In genomic region chr10:67317931-67318460, GRCm38 (mm10) we compare ENCODE assay signal across 8 mouse cellular contexts. TPM values are rescaled to one million over a fixed set of nuclear protein-coding genes. Genes with fewer than 3 reads are reported as not detected.
DNase-seq lines count a peak whose midpoint lies in the region; ATAC-seq and TF ChIP-seq lines count a peak whose summit lies in the region.

No protein-coding gene starts in this region.

- H3K4me2 ChIP-seq in embryonic facial prominence, embryonic 12.5 days (replicated peaks) = peak overlapping the region; percentile 53
- peak overlapping the region; percentile 74 for H3K4me2 ChIP-seq in limb, embryonic 12.5 days

- H3K27me3 ChIP-seq in embryonic facial prominence, embryonic 12.5 days = peaks cover 26% of the 10 kb centered on the region
- peaks cover 30% of the 10 kb centered on the region for H3K27me3 ChIP-seq in limb, embryonic 12.5 days
- peaks cover 66% of the 10 kb centered on the region for H3K27me3 ChIP-seq in midbrain, embryonic 10.5 days (ENCODE audit: low read depth, poor library complexity, severe bottlenecking)
- no peaks in the 10 kb centered on the region for H3K27me3 ChIP-seq in cerebellum, adult 2 months (ENCODE audit: control insufficient read depth, insufficient read depth, low read length)

- intact Hi-C loops in left cerebral cortex, postnatal 25 days (cut with DNase I) = loop anchor here (2.0 to 10.0 kb wide), 3 partner anchors 219 to 677 kb away; no protein-coding TSS in a partner anchor
- intact Hi-C loops in left cerebral cortex, adult 2 months (cut with DNase I) = loop anchor here (5.0 to 10.0 kb wide), 2 partner anchors 164 to 677 kb away; no protein-coding TSS in a partner anchor

- WGBS in embryonic facial prominence, embryonic 12.5 days = 1% methylated on average over 20 of the region's 20 CpGs
- WGBS in limb, embryonic 12.5 days = under 1% methylated on average over 20 of the region's 20 CpGs
- under 1% methylated on average over 20 of the region's 20 CpGs for WGBS in midbrain, embryonic 10.5 days
- WGBS in cerebellum, adult 2 months = 7% methylated on average over 20 of the region's 20 CpGs

- H3K4me3 ChIP-seq in left cerebral cortex, adult 2 months = no peak overlapping the region
- H3K4me3 ChIP-seq in embryonic facial prominence, embryonic 12.5 days = peak overlapping the region; percentile 29
- H3K4me3 ChIP-seq in limb, embryonic 12.5 days (replicated peaks) = peak overlapping the region; percentile 40
- H3K4me3 ChIP-seq in midbrain, embryonic 10.5 days = peak overlapping the region; percentile 48
- H3K4me3 ChIP-seq in cerebellum, adult 2 months (replicated peaks; ENCODE audit: insufficient read depth, low read depth, low read length) = no peak overlapping the region

- H3K9ac ChIP-seq in embryonic facial prominence, embryonic 12.5 days = peak overlapping the region; percentile 35; the same call in 1 of the 2 replicates
- H3K9ac ChIP-seq in limb, embryonic 12.5 days (replicated peaks) = peak overlapping the region; percentile 57; the same call in 1 of the 2 replicates

- peak; percentile 16 to 35 for DNase-seq in left cerebral cortex, postnatal 25 days (ENCODE audit: low spot score in 2 of 2)
- DNase-seq in left cerebral cortex, adult 2 months (ENCODE audit: extremely low spot score in 1 of 2, low spot score in 2 of 2) = no peak
- peak; percentile 52 for DNase-seq in heart, postnatal 4 days
- peak; percentile 55 for DNase-seq in midbrain, embryonic 10.5 days (ENCODE audit: low spot score)
- DNase-seq in cerebellum, adult 2 months = no peak

- TF ChIP-seq CTCF in left cerebral cortex, adult 2 months (IDR thresholded peaks at IDR 0.05) = no peak
- TF ChIP-seq CTCF in cerebellum, adult 2 months (IDR thresholded peaks at IDR 0.05; ENCODE audit: borderline replicate concordance, insufficient read depth, low read depth, low read length) = no peak

- no peaks in the 10 kb centered on the region for H3K4me1 ChIP-seq in embryonic facial prominence, embryonic 12.5 days
- 0 out of 2 replicates have a peak, but pooled peaks cover 12% of the 10 kb centered on the region for H3K4me1 ChIP-seq in limb, embryonic 12.5 days (replicated peaks)
- H3K4me1 ChIP-seq in midbrain, embryonic 10.5 days = peaks cover 29% of the 10 kb centered on the region
- no peaks in the 10 kb centered on the region for H3K4me1 ChIP-seq in cerebellum, adult 2 months (ENCODE audit: control insufficient read depth, insufficient read depth, low read length)

- no peak overlapping the region for H3K27ac ChIP-seq in left cerebral cortex, adult 2 months
- H3K27ac ChIP-seq in embryonic facial prominence, embryonic 12.5 days = no peak overlapping the region
- no peak overlapping the region for H3K27ac ChIP-seq in limb, embryonic 12.5 days
- no peak overlapping the region for H3K27ac ChIP-seq in midbrain, embryonic 10.5 days (replicated peaks)
- H3K27ac ChIP-seq in cerebellum, adult 2 months (ENCODE audit: insufficient read depth, low read length) = no peak overlapping the region

- no peaks in the 10 kb centered on the region for H3K36me3 ChIP-seq in embryonic facial prominence, embryonic 12.5 days
- no peaks in the 10 kb centered on the region for H3K36me3 ChIP-seq in limb, embryonic 12.5 days
- no peaks in the 10 kb centered on the region for H3K36me3 ChIP-seq in midbrain, embryonic 10.5 days

- TF ChIP-seq POLR2A in cerebellum, adult 2 months (IDR thresholded peaks at IDR 0.05; ENCODE audit: borderline replicate concordance, insufficient read depth, low read length) = no peak

- H3K9me3 ChIP-seq in embryonic facial prominence, embryonic 12.5 days = no peaks in the 10 kb centered on the region
- H3K9me3 ChIP-seq in limb, embryonic 12.5 days = no peaks in the 10 kb centered on the region
- no peaks in the 10 kb centered on the region for H3K9me3 ChIP-seq in midbrain, embryonic 10.5 days (replicated peaks)

- ATAC-seq in embryonic facial prominence, embryonic 12.5 days (ENCODE audit: insufficient number of reproducible peaks, insufficient read depth, low FRiP score, low TSS enrichment) = peak; percentile 68; the same call in 1 of the 2 replicates
- ATAC-seq in limb, embryonic 12.5 days (ENCODE audit: insufficient number of reproducible peaks, insufficient read depth, low FRiP score, low TSS enrichment, low read depth) = no peak
- no peak for ATAC-seq in erythroblast, adult 5-6 weeks (replicated peaks; ENCODE audit: low FRiP score, poor library complexity, severe bottlenecking)

RNA-seq across cellular contexts. Expression of gene Nrbf2, which starts 32.9 kb away (rescaled TPM):
- 10 to 100 TPM; 16.6 to 19.1 TPM for total RNA-seq in left cerebral cortex, postnatal 25 days (2021)
- total RNA-seq in left cerebral cortex, adult 2 months (2021) = 10 to 100 TPM; 19.4 to 20.1 TPM
- 38.7 and 41.6 TPM in 2 replicates for polyA plus RNA-seq in embryonic facial prominence, embryonic 12.5 days (2016; fragmentation: Nextera tagmentation; extraction: Ambion mirVana)
- total RNA-seq in heart, postnatal 4 days (2021) = 1 to 10 TPM; 7.2 to 8.3 TPM
- 41.3 and 42.5 TPM in 2 replicates for polyA plus RNA-seq in limb, embryonic 12.5 days (2016; fragmentation: Nextera tagmentation; extraction: Ambion mirVana)
- polyA plus RNA-seq in midbrain, embryonic 10.5 days (2016; fragmentation: Nextera tagmentation; extraction: Ambion mirVana) = 38.7 and 40.5 TPM in 2 replicates
- 14.6 and 16.1 TPM in 2 replicates for total RNA-seq in erythroblast, adult 5-6 weeks (2015; ENCODE audit: low replicate concordance)
- total RNA-seq in erythroblast, adult 5-6 weeks (2017; ENCODE audit: low replicate concordance) = 9.7 and 12.7 TPM in 2 replicates
- 21.3 and 22.4 TPM in 2 replicates for polyA plus RNA-seq in cerebellum, adult 2 months (2012; rRNA removed)

Comparison
In these comparisons a context has a peak if more than half of its experiments do, and no peak if none do; other contexts are left out.
1. DNase-seq: peak in left cerebral cortex, postnatal 25 days (2 of 2), heart, postnatal 4 days (single experiment) and midbrain, embryonic 10.5 days (single experiment); none in left cerebral cortex, adult 2 months (0 of 2) and cerebellum, adult 2 months (0 of 2).
2. H3K4me3 ChIP-seq: peak in embryonic facial prominence, embryonic 12.5 days (single experiment), limb, embryonic 12.5 days (single experiment) and midbrain, embryonic 10.5 days (single experiment); none in left cerebral cortex, adult 2 months (single experiment) and cerebellum, adult 2 months (single experiment).